Mouse (Mus musculus): Measurements from ENCODE around the gene Arcn1.

Gene Arcn1

GRCm38 (mm10) chr9:44719632-44720357 is 47.9 kb downstream of the Arcn1 start:
- no peak for DNase-seq (ENCODE audit: low read depth)

GRCm38 (mm10) chr9:44718937-44719631 is 48.6 kb downstream of the Arcn1 start:
- DNase-seq (ENCODE audit: low read depth): no peak

GRCm38 (mm10) chr9:44717822-44718242 is 49.8 kb downstream of the Arcn1 start:
- no peak for DNase-seq (ENCODE audit: low read depth)

GRCm38 (mm10) chr9:44716997-44717821 is 50.4 kb downstream of the Arcn1 start:
- peak; percentile 90 for DNase-seq (ENCODE audit: low read depth)

- no peak for DNase-seq (ENCODE audit: low read depth)
Measured at GRCm38 (mm10) chr9:44715705-44716362, 51.8 kb downstream of the Arcn1 start.

GRCm38 (mm10) chr9:44715109-44715508 is 52.5 kb downstream of the Arcn1 start:
- no peak for DNase-seq (ENCODE audit: low read depth)

- DNase-seq (ENCODE audit: low read depth): no peak
Measured at GRCm38 (mm10) chr9:44713574-44713973, 54.1 kb downstream of the Arcn1 start.

GRCm38 (mm10) chr9:44713080-44713479 is 54.6 kb downstream of the Arcn1 start:
- no peak for DNase-seq (ENCODE audit: low read depth)

GRCm38 (mm10) chr9:44711602-44712001 is 56.0 kb downstream of the Arcn1 start:
- DNase-seq (ENCODE audit: low read depth): no peak

- no peak for DNase-seq (ENCODE audit: low read depth)
Measured at GRCm38 (mm10) chr9:44710213-44710612, 57.4 kb downstream of the Arcn1 start.

GRCm38 (mm10) chr9:44709600-44709999 is 58.0 kb downstream of the Arcn1 start:
- DNase-seq (ENCODE audit: low read depth): peak; percentile 76

- no peak for DNase-seq (ENCODE audit: low read depth)
Measured at GRCm38 (mm10) chr9:44708925-44709324, 58.7 kb downstream of the Arcn1 start.

GRCm38 (mm10) chr9:44708429-44708765 is 59.2 kb downstream of the Arcn1 start:
- no peak for DNase-seq (ENCODE audit: low read depth)

- DNase-seq (ENCODE audit: low read depth): no peak
Measured at GRCm38 (mm10) chr9:44707749-44708428, 59.8 kb downstream of the Arcn1 start.

GRCm38 (mm10) chr9:44699730-44700129 is 67.9 kb downstream of the Arcn1 start:
- no peak for DNase-seq (ENCODE audit: low read depth)

GRCm38 (mm10) chr9:44699196-44699595 is 68.4 kb downstream of the Arcn1 start:
- no peak for DNase-seq (ENCODE audit: low read depth)

- DNase-seq (ENCODE audit: low read depth): no peak
Measured at GRCm38 (mm10) chr9:44697866-44698265, 69.8 kb downstream of the Arcn1 start.

GRCm38 (mm10) chr9:44693071-44693470 is 74.6 kb downstream of the Arcn1 start:
- no peak for DNase-seq (ENCODE audit: low read depth)

- DNase-seq (ENCODE audit: low read depth): peak; percentile 88
Measured at GRCm38 (mm10) chr9:44691671-44692520, 75.7 kb downstream of the Arcn1 start.

Data from 416B (cell line).